Mouse (Mus musculus): ENCODE results near the gene Ppm1n.

- no peak for TF ChIP-seq POLR2A (IDR thresholded peaks at IDR 0.05; ENCODE audit: low read depth, low read length)
- no peak for TF ChIP-seq CTCF (IDR thresholded peaks at IDR 0.05; ENCODE audit: extremely low read depth, insufficient read length, insufficient replicate concordance, low read depth, low read length)
Measured at GRCm38 (mm10) chr7:19282791-19283405, 3.0 kb upstream of the Ppm1n start.
